Mouse (Mus musculus): ENCODE data around the gene Lactb. TPM values are rescaled to one million over a fixed set of nuclear protein-coding genes. Genes with fewer than 3 reads are reported as not detected.

Gene Lactb
- polyA plus RNA-seq, 1 experiment from 2014 or later: 13.9 TPM

- 81% methylated on average over 8 of the region's 8 CpGs for WGBS
These were observed 37.8 kb downstream of the Lactb start for GRCm38 (mm10) chr9:66937507-66937906.

GRCm38 (mm10) chr9:66933869-66934808, 41.1 kb downstream of the Lactb start:
- H3K27ac ChIP-seq: peak overlapping the region; percentile 47
- H3K4me2 ChIP-seq (replicated peaks): peak overlapping the region; percentile 20; the same call in 1 of the 2 replicates
- 44% methylated on average over 19 of the region's 19 CpGs for WGBS
- H3K4me1 ChIP-seq: peaks cover 18% of the 10 kb centered on the region
- H3K9ac ChIP-seq: no peak overlapping the region
- peak; percentile 58; the same call in 1 of the 2 replicates for ATAC-seq (ENCODE audit: low FRiP score, low read depth)
- H3K36me3 ChIP-seq: no peaks in the 10 kb centered on the region
- no peak overlapping the region for H3K4me3 ChIP-seq
- H3K27me3 ChIP-seq (replicated peaks): no peaks in the 10 kb centered on the region
- H3K9me3 ChIP-seq: no peaks in the 10 kb centered on the region

More at GRCm38 (mm10) chr9:66937507-66937906, 37.8 kb downstream of the Lactb start:
- Histone ChIP-seq H3K27ac (no peak overlapping the region), H3K9me3 (no peaks in the 10 kb centered on the region), H3K4me1 (peaks cover 18% of the 10 kb centered on the region), H3K9ac (no peak overlapping the region), H3K4me2 (replicated peaks) (no peak overlapping the region), H3K27me3 (replicated peaks) (no peaks in the 10 kb centered on the region), H3K4me3 (no peak overlapping the region), H3K36me3 (no peaks in the 10 kb centered on the region)
- no peak for ATAC-seq (ENCODE audit: low FRiP score, low read depth)

GRCm38 (mm10) chr9:66930351-66930750, 44.9 kb downstream of the Lactb start:
- Histone ChIP-seq H3K4me3 (no peak overlapping the region), H3K9ac (no peak overlapping the region), H3K27ac (no peak overlapping the region), H3K9me3 (no peaks in the 10 kb centered on the region), H3K27me3 (replicated peaks) (no peaks in the 10 kb centered on the region), H3K4me2 (replicated peaks) (no peak overlapping the region), H3K36me3 (no peaks in the 10 kb centered on the region), H3K4me1 (peaks cover 18% of the 10 kb centered on the region)
- ATAC-seq (ENCODE audit: low FRiP score, low read depth): no peak
- WGBS: 69% methylated on average over 7 of the region's 7 CpGs

GRCm38 (mm10) chr9:66927696-66928402, 47.4 kb downstream of the Lactb start:
- no peaks in the 10 kb centered on the region for H3K4me1 ChIP-seq
- H3K9ac ChIP-seq: no peak overlapping the region
- no peak overlapping the region for H3K4me2 ChIP-seq (replicated peaks)
- H3K27ac ChIP-seq: no peak overlapping the region
- ATAC-seq (ENCODE audit: low FRiP score, low read depth): no peak
- WGBS: 64% methylated on average over 8 of the region's 8 CpGs
- H3K9me3 ChIP-seq: no peaks in the 10 kb centered on the region
- H3K4me3 ChIP-seq: no peak overlapping the region
- H3K27me3 ChIP-seq (replicated peaks): no peaks in the 10 kb centered on the region
- no peaks in the 10 kb centered on the region for H3K36me3 ChIP-seq

- ATAC-seq (ENCODE audit: low FRiP score, low read depth): no peak
- no peak overlapping the region for H3K9ac ChIP-seq
- 82% methylated on average over 3 of the region's 3 CpGs for WGBS
- H3K27ac ChIP-seq: no peak overlapping the region
- H3K4me3 ChIP-seq: no peak overlapping the region
- no peaks in the 10 kb centered on the region for H3K36me3 ChIP-seq
- no peak overlapping the region for H3K4me2 ChIP-seq (replicated peaks)
- no peaks in the 10 kb centered on the region for H3K9me3 ChIP-seq
- H3K27me3 ChIP-seq (replicated peaks): no peaks in the 10 kb centered on the region
- no peaks in the 10 kb centered on the region for H3K4me1 ChIP-seq
These were observed 49.4 kb downstream of the Lactb start for GRCm38 (mm10) chr9:66925853-66926252.

GRCm38 (mm10) chr9:66922076-66922475, 53.2 kb downstream of the Lactb start:
- Histone ChIP-seq H3K9ac (no peak overlapping the region), H3K4me1 (no peaks in the 10 kb centered on the region), H3K27ac (no peak overlapping the region), H3K36me3 (no peaks in the 10 kb centered on the region), H3K27me3 (replicated peaks) (no peaks in the 10 kb centered on the region), H3K9me3 (no peaks in the 10 kb centered on the region), H3K4me3 (no peak overlapping the region), H3K4me2 (replicated peaks) (no peak overlapping the region)
- ATAC-seq (ENCODE audit: low FRiP score, low read depth): no peak
- WGBS: 95% methylated on average over 1 of the region's 1 CpGs

- Histone ChIP-seq H3K9ac (no peak overlapping the region), H3K4me2 (replicated peaks) (peak overlapping the region; percentile 78), H3K4me3 (no peak overlapping the region), H3K27me3 (replicated peaks) (no peaks in the 10 kb centered on the region), H3K27ac (no peak overlapping the region), H3K36me3 (no peaks in the 10 kb centered on the region), H3K4me1 (no peaks in the 10 kb centered on the region), H3K9me3 (no peaks in the 10 kb centered on the region)
- 2% methylated on average over 6 of the region's 6 CpGs for WGBS
- no peak for ATAC-seq (ENCODE audit: low FRiP score, low read depth)
These were observed 54.6 kb downstream of the Lactb start for GRCm38 (mm10) chr9:66920488-66921279.

- peak overlapping the region; percentile 85 for H3K4me3 ChIP-seq
- peak; percentile 48 for ATAC-seq (ENCODE audit: low FRiP score, low read depth)
- H3K9me3 ChIP-seq: no peaks in the 10 kb centered on the region
- H3K4me2 ChIP-seq (replicated peaks): peak overlapping the region; percentile 78
- WGBS: 1% methylated on average over 14 of the region's 14 CpGs
- peak overlapping the region; percentile 35 for H3K9ac ChIP-seq
- no peaks in the 10 kb centered on the region for H3K4me1 ChIP-seq
- H3K27me3 ChIP-seq (replicated peaks): no peaks in the 10 kb centered on the region
- no peak overlapping the region; the same call in 1 of the 2 replicates for H3K27ac ChIP-seq
- H3K36me3 ChIP-seq: no peaks in the 10 kb centered on the region
These were observed 55.3 kb downstream of the Lactb start for GRCm38 (mm10) chr9:66919981-66920380.

- peak within 1 kb of the TSS; percentile 66; the same call in 1 of the 2 replicates for H3K27ac ChIP-seq
- no peaks in the 10 kb centered on the region for H3K9me3 ChIP-seq
- peak within 1 kb of the TSS; percentile 93 for H3K9ac ChIP-seq
- no peaks in the 10 kb centered on the region for H3K4me1 ChIP-seq
- H3K27me3 ChIP-seq (replicated peaks): no peaks in the 10 kb centered on the region
- ATAC-seq (ENCODE audit: low FRiP score, low read depth): peak; percentile 98
- WGBS: under 1% methylated on average over 49 of the region's 49 CpGs
- H3K36me3 ChIP-seq: no peaks in the 10 kb centered on the region
- peak within 1 kb of the TSS; percentile 78 for H3K4me2 ChIP-seq (replicated peaks)
- peak within 1 kb of the TSS; percentile 85 for H3K4me3 ChIP-seq
These were observed 55.8 kb downstream of the Lactb start, which contains the start of gene Rab8b for GRCm38 (mm10) chr9:66919382-66919971. Gene Rab8b, minus strand, starts transcription at chr9:66919687.

- peak overlapping the region; percentile 78 for H3K4me2 ChIP-seq (replicated peaks)
- H3K9ac ChIP-seq: peak overlapping the region; percentile 93
- WGBS: 3% methylated on average over 27 of the region's 27 CpGs
- no peaks in the 10 kb centered on the region for H3K27me3 ChIP-seq (replicated peaks)
- 0 out of 2 replicates have a peak, but pooled peaks have one; percentile 1 for ATAC-seq (ENCODE audit: low FRiP score, low read depth)
- H3K9me3 ChIP-seq: no peaks in the 10 kb centered on the region
- H3K36me3 ChIP-seq: no peaks in the 10 kb centered on the region
- no peaks in the 10 kb centered on the region for H3K4me1 ChIP-seq
- H3K4me3 ChIP-seq: peak overlapping the region; percentile 85
- H3K27ac ChIP-seq: peak overlapping the region; percentile 66; the same call in 1 of the 2 replicates
These were observed 56.5 kb downstream of the Lactb start for GRCm38 (mm10) chr9:66918672-66919330.

- H3K4me3 ChIP-seq: no peak overlapping the region
These were observed 57.4 kb downstream of the Lactb start for GRCm38 (mm10) chr9:66917892-66918255.

More at GRCm38 (mm10) chr9:66917892-66918255, 57.4 kb downstream of the Lactb start:
- ATAC-seq (ENCODE audit: low FRiP score, low read depth): no peak
- WGBS: 64% methylated on average over 1 of the region's 1 CpGs
- Histone ChIP-seq H3K36me3 (no peaks in the 10 kb centered on the region), H3K27me3 (replicated peaks) (no peaks in the 10 kb centered on the region), H3K9ac (no peak overlapping the region), H3K4me1 (no peaks in the 10 kb centered on the region), H3K9me3 (no peaks in the 10 kb centered on the region), H3K27ac (no peak overlapping the region), H3K4me2 (replicated peaks) (peak overlapping the region; percentile 78)

All from neural tube, embryonic 12.5 days (tissue).